Mouse (Mus musculus) heart, adult 2 months (tissue): ENCODE data around the gene Stim1.

Experiments
- CTCF ChIP-seq: fragments of 200-600 bp; IDR thresholded peaks from 2 replicates; pipeline ENCODE4 v1.8.1; 2022; ENCODE audit warnings: antibody characterized with exemption, mild to moderate bottlenecking, moderate library complexity
- EP300 ChIP-seq: fragments of 200-500 bp; IDR thresholded peaks from 2 replicates; pipeline ENCODE4 v1.6.1; 2011; ENCODE audit warnings: low read depth, low read length, control low read depth; ENCODE audit not compliant: insufficient read depth

DNA sequence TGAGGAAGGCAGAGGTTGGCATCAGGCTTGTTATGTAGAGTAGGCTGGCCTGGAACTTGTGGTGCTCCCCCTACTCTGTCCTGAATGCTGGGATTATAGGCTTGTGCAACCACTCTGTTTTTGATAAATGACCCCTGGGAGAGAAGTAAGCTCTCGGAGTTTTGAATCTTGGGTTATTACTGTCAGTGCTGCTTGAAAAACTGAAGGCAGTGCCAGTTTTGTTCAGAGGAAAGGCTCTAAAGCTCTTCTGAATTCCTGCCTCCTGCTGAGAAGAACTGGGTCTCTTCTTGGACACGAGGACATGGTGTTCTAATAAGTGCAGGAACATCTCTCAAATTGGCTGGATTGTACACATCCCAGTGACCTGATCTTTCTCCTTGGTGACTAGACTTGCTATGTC is 81.1 kb downstream of the Stim1 start:
- TF ChIP-seq CTCF (no peak), EP300 (no peak)
